Mouse (Mus musculus) embryonic fibroblast, embryonic 13.5 days (primary cell): ENCODE results near the gene Ier5.

Experiments
- CTCF ChIP-seq: IDR thresholded peaks from 2 replicates; pipeline ENCODE4 v1.5.1; 2011; ENCODE audit warnings: mild to moderate bottlenecking, control low read depth, low read length, moderate library complexity, borderline replicate concordance; ENCODE audit not compliant: insufficient read depth
- POLR2A ChIP-seq: IDR thresholded peaks from 2 replicates; pipeline ENCODE4 v1.6.1; 2011; ENCODE audit warnings: low read depth, mild to moderate bottlenecking, control low read depth, low read length, moderate library complexity

- TF ChIP-seq CTCF (no peak), POLR2A (no peak)
These were observed 28.0 kb upstream of the Ier5 start for GRCm38 (mm10) chr1:155127429-155127934.
